Mouse (Mus musculus): ENCODE data around the gene Maml2. TPM values are rescaled to one million over a fixed set of nuclear protein-coding genes. Genes with fewer than 3 reads are reported as not detected.
A peak's percentile ranks its signal among the peaks of the same experiment; 100 is the strongest.

Maml2 gene
- polyA plus RNA-seq, 1 experiment from 2014 or later: 10.7 TPM

- Histone ChIP-seq H3K9me3 (ENCODE audit: control insufficient read depth, low read length) (no peaks in the 10 kb centered on the region), H3K27ac (ENCODE audit: low read depth, low read length) (no peak overlapping the region), H3K27me3 (ENCODE audit: control insufficient read depth, insufficient read depth, low read length) (no peaks in the 10 kb centered on the region), H3K4me1 (ENCODE audit: control insufficient read depth, insufficient read depth, low read length) (peaks cover 22% of the 10 kb centered on the region), H3K4me3 (ENCODE audit: low read length) (no peak overlapping the region), H3K9ac (ENCODE audit: low read depth, low read length) (no peak overlapping the region), H3K36me3 (ENCODE audit: control insufficient read depth, insufficient read depth, low read length) (no peaks in the 10 kb centered on the region), H3K4me2 (replicated peaks; ENCODE audit: low read depth, low read length) (no peak overlapping the region)
- ATAC-seq (ENCODE audit: low FRiP score, low TSS enrichment): no peak
- 59% methylated on average over 1 of the region's 1 CpGs for WGBS
These were observed 188.2 kb downstream of the Maml2 start for GRCm38 (mm10) chr9:13485914-13486313.

GRCm38 (mm10) chr9:13491107-13491506 is 193.3 kb downstream of the Maml2 start:
- Histone ChIP-seq H3K27me3 (ENCODE audit: control insufficient read depth, insufficient read depth, low read length) (no peaks in the 10 kb centered on the region), H3K9me3 (ENCODE audit: control insufficient read depth, low read length) (no peaks in the 10 kb centered on the region), H3K27ac (ENCODE audit: low read depth, low read length) (no peak overlapping the region), H3K36me3 (ENCODE audit: control insufficient read depth, insufficient read depth, low read length) (no peaks in the 10 kb centered on the region), H3K9ac (ENCODE audit: low read depth, low read length) (no peak overlapping the region), H3K4me1 (ENCODE audit: control insufficient read depth, insufficient read depth, low read length) (peaks cover 8% of the 10 kb centered on the region; the same call in 1 of the 2 replicates), H3K4me3 (ENCODE audit: low read length) (no peak overlapping the region), H3K4me2 (replicated peaks; ENCODE audit: low read depth, low read length) (no peak overlapping the region)
- no peak for ATAC-seq (ENCODE audit: low FRiP score, low TSS enrichment)
- WGBS: 53% methylated on average over 1 of the region's 1 CpGs

GRCm38 (mm10) chr9:13491854-13492620 is 194.3 kb downstream of the Maml2 start:
- no peaks in the 10 kb centered on the region for H3K27me3 ChIP-seq (ENCODE audit: control insufficient read depth, insufficient read depth, low read length)
- H3K9ac ChIP-seq (ENCODE audit: low read depth, low read length): no peak overlapping the region
- no peaks in the 10 kb centered on the region for H3K9me3 ChIP-seq (ENCODE audit: control insufficient read depth, low read length)
- H3K36me3 ChIP-seq (ENCODE audit: control insufficient read depth, insufficient read depth, low read length): no peaks in the 10 kb centered on the region
- no peak overlapping the region for H3K27ac ChIP-seq (ENCODE audit: low read depth, low read length)
- H3K4me1 ChIP-seq (ENCODE audit: control insufficient read depth, insufficient read depth, low read length): peaks cover 11% of the 10 kb centered on the region; the same call in 1 of the 2 replicates
- no peak for ATAC-seq (ENCODE audit: low FRiP score, low TSS enrichment)
- H3K4me3 ChIP-seq (ENCODE audit: low read length): no peak overlapping the region
- WGBS: 68% methylated on average over 9 of the region's 9 CpGs
- H3K4me2 ChIP-seq (replicated peaks; ENCODE audit: low read depth, low read length): no peak overlapping the region

- Histone ChIP-seq H3K4me3 (ENCODE audit: low read length) (no peak overlapping the region), H3K9ac (ENCODE audit: low read depth, low read length) (no peak overlapping the region), H3K4me1 (ENCODE audit: control insufficient read depth, insufficient read depth, low read length) (peaks cover 16% of the 10 kb centered on the region), H3K9me3 (ENCODE audit: control insufficient read depth, low read length) (no peaks in the 10 kb centered on the region), H3K27ac (ENCODE audit: low read depth, low read length) (no peak overlapping the region), H3K27me3 (ENCODE audit: control insufficient read depth, insufficient read depth, low read length) (no peaks in the 10 kb centered on the region), H3K4me2 (replicated peaks; ENCODE audit: low read depth, low read length) (no peak overlapping the region), H3K36me3 (ENCODE audit: control insufficient read depth, insufficient read depth, low read length) (no peaks in the 10 kb centered on the region)
- ATAC-seq (ENCODE audit: low FRiP score, low TSS enrichment): no peak
- WGBS: 67% methylated on average over 2 of the region's 2 CpGs
These were observed 195.1 kb downstream of the Maml2 start for GRCm38 (mm10) chr9:13492807-13493206.

GRCm38 (mm10) chr9:13493746-13494145 is 196.0 kb downstream of the Maml2 start:
- H3K9me3 ChIP-seq (ENCODE audit: control insufficient read depth, low read length): no peaks in the 10 kb centered on the region
- no peaks in the 10 kb centered on the region for H3K27me3 ChIP-seq (ENCODE audit: control insufficient read depth, insufficient read depth, low read length)
- H3K9ac ChIP-seq (ENCODE audit: low read depth, low read length): no peak overlapping the region
- no peak overlapping the region for H3K4me3 ChIP-seq (ENCODE audit: low read length)
- no peak for ATAC-seq (ENCODE audit: low FRiP score, low TSS enrichment)
- H3K4me1 ChIP-seq (ENCODE audit: control insufficient read depth, insufficient read depth, low read length): peaks cover 17% of the 10 kb centered on the region
- H3K27ac ChIP-seq (ENCODE audit: low read depth, low read length): no peak overlapping the region
- H3K4me2 ChIP-seq (replicated peaks; ENCODE audit: low read depth, low read length): no peak overlapping the region
- 94% methylated on average over 2 of the region's 2 CpGs for WGBS
- no peaks in the 10 kb centered on the region for H3K36me3 ChIP-seq (ENCODE audit: control insufficient read depth, insufficient read depth, low read length)

GRCm38 (mm10) chr9:13495530-13495929 is 197.8 kb downstream of the Maml2 start:
- H3K9me3 ChIP-seq (ENCODE audit: control insufficient read depth, low read length): no peaks in the 10 kb centered on the region
- no peak overlapping the region for H3K27ac ChIP-seq (ENCODE audit: low read depth, low read length)
- no peak for ATAC-seq (ENCODE audit: low FRiP score, low TSS enrichment)

GRCm38 (mm10) chr9:13497016-13497415 is 199.3 kb downstream of the Maml2 start:
- H3K4me1 ChIP-seq (ENCODE audit: control insufficient read depth, insufficient read depth, low read length): peaks cover 10% of the 10 kb centered on the region
- no peak overlapping the region for H3K4me3 ChIP-seq (ENCODE audit: low read length)
- H3K27ac ChIP-seq (ENCODE audit: low read depth, low read length): no peak overlapping the region
- 73% methylated on average over 3 of the region's 3 CpGs for WGBS
- ATAC-seq (ENCODE audit: low FRiP score, low TSS enrichment): no peak
- no peaks in the 10 kb centered on the region for H3K36me3 ChIP-seq (ENCODE audit: control insufficient read depth, insufficient read depth, low read length)
- H3K4me2 ChIP-seq (replicated peaks; ENCODE audit: low read depth, low read length): no peak overlapping the region
- H3K9me3 ChIP-seq (ENCODE audit: control insufficient read depth, low read length): no peaks in the 10 kb centered on the region
- no peak overlapping the region for H3K9ac ChIP-seq (ENCODE audit: low read depth, low read length)
- H3K27me3 ChIP-seq (ENCODE audit: control insufficient read depth, insufficient read depth, low read length): no peaks in the 10 kb centered on the region

More at GRCm38 (mm10) chr9:13495530-13495929, 197.8 kb downstream of the Maml2 start:
- H3K4me3 ChIP-seq (ENCODE audit: low read length): no peak overlapping the region
- peaks cover 17% of the 10 kb centered on the region for H3K4me1 ChIP-seq (ENCODE audit: control insufficient read depth, insufficient read depth, low read length)
- no peak overlapping the region for H3K9ac ChIP-seq (ENCODE audit: low read depth, low read length)
- H3K36me3 ChIP-seq (ENCODE audit: control insufficient read depth, insufficient read depth, low read length): no peaks in the 10 kb centered on the region
- no peaks in the 10 kb centered on the region for H3K27me3 ChIP-seq (ENCODE audit: control insufficient read depth, insufficient read depth, low read length)
- no peak overlapping the region for H3K4me2 ChIP-seq (replicated peaks; ENCODE audit: low read depth, low read length)

GRCm38 (mm10) chr9:13497690-13498333 is 200.1 kb downstream of the Maml2 start:
- 50% methylated on average over 7 of the region's 7 CpGs for WGBS
- peaks cover 9% of the 10 kb centered on the region for H3K4me1 ChIP-seq (ENCODE audit: control insufficient read depth, insufficient read depth, low read length)

GRCm38 (mm10) chr9:13500045-13500444 is 202.3 kb downstream of the Maml2 start:
- no peaks in the 10 kb centered on the region for H3K9me3 ChIP-seq (ENCODE audit: control insufficient read depth, low read length)
- no peak for ATAC-seq (ENCODE audit: low FRiP score, low TSS enrichment)
- no peak overlapping the region for H3K27ac ChIP-seq (ENCODE audit: low read depth, low read length)
- no peak overlapping the region for H3K4me3 ChIP-seq (ENCODE audit: low read length)
- H3K9ac ChIP-seq (ENCODE audit: low read depth, low read length): no peak overlapping the region
- WGBS: 84% methylated on average over 5 of the region's 5 CpGs
- H3K4me2 ChIP-seq (replicated peaks; ENCODE audit: low read depth, low read length): no peak overlapping the region
- no peaks in the 10 kb centered on the region for H3K27me3 ChIP-seq (ENCODE audit: control insufficient read depth, insufficient read depth, low read length)
- peaks cover 9% of the 10 kb centered on the region for H3K4me1 ChIP-seq (ENCODE audit: control insufficient read depth, insufficient read depth, low read length)
- no peaks in the 10 kb centered on the region for H3K36me3 ChIP-seq (ENCODE audit: control insufficient read depth, insufficient read depth, low read length)

More at GRCm38 (mm10) chr9:13497690-13498333, 200.1 kb downstream of the Maml2 start:
- no peaks in the 10 kb centered on the region for H3K9me3 ChIP-seq (ENCODE audit: control insufficient read depth, low read length)
- H3K27me3 ChIP-seq (ENCODE audit: control insufficient read depth, insufficient read depth, low read length): no peaks in the 10 kb centered on the region
- no peak overlapping the region for H3K4me3 ChIP-seq (ENCODE audit: low read length)
- peak overlapping the region; percentile 38; the same call in 1 of the 2 replicates for H3K27ac ChIP-seq (ENCODE audit: low read depth, low read length)
- no peak overlapping the region for H3K9ac ChIP-seq (ENCODE audit: low read depth, low read length)
- no peak overlapping the region for H3K4me2 ChIP-seq (replicated peaks; ENCODE audit: low read depth, low read length)
- ATAC-seq (ENCODE audit: low FRiP score, low TSS enrichment): peak; percentile 77
- no peaks in the 10 kb centered on the region for H3K36me3 ChIP-seq (ENCODE audit: control insufficient read depth, insufficient read depth, low read length)
